Mouse (Mus musculus) thymus, adult 2 months (tissue): Measurements from ENCODE around the gene Steap1.

Source experiments
- CTCF ChIP-seq: fragments of 200-500 bp; IDR thresholded peaks from 2 replicates; pipeline ENCODE4 v1.5.1; 2012; ENCODE audit warnings: mild to moderate bottlenecking, control low read depth, low read length, moderate library complexity, borderline replicate concordance; ENCODE audit not compliant: control insufficient read depth, poor library complexity, insufficient read depth; ENCODE audit errors: extremely low read depth
- POLR2A ChIP-seq: fragments of 200-500 bp; IDR thresholded peaks from 2 replicates; pipeline ENCODE4 v1.6.1; 2012; ENCODE audit warnings: mild to moderate bottlenecking, low read length, control low read depth, moderate library complexity; ENCODE audit not compliant: control insufficient read depth, poor library complexity, insufficient read depth; ENCODE audit errors: extremely low read depth

DNA sequence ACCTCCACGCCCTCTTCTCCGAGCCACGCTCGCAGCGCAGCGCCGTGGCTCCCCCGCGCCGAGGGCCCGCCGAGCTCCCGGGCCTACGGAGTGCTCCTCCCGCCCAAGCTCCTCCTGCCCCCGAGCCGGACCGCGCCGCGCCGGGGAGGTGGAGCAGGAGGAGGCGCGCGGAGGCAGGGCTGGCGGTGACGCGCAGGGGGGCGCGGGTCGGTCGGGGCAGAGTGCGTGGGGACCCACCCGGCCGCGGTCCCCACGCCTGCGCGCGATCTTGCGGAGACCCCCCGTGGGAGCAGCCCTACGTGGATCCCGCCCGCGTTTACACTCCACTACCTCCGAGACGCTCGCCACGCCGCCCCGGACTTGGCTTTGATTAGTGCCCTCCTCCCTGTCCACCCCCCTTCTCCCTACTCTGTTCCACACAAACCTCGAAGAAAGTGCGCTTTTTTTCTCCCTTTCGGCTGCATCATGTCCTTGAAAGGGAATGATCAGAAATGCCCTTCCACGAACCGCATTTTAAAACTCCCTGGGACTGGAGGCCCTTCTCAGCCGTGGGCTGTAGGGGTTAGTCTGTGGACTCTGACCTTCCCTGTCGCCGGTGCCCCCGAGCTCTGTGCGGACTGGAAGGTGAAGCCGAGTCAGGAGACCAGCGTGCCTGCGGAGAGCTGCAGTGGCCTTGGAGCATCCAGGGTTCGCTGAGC is 55.0 kb downstream of the Steap1 start, which contains the start of gene Steap2:
- TF ChIP-seq CTCF, result no peak
- TF ChIP-seq POLR2A, result no peak
